Mouse (Mus musculus): ENCODE measurements around the gene Lrrn2. TPM values are rescaled to one million over a fixed set of nuclear protein-coding genes. Genes with fewer than 3 reads are reported as not detected.
A peak's percentile ranks its signal among the peaks of the same experiment; 100 is the strongest.

The Lrrn2 gene
- 7.6 and 10.2 TPM in 2 replicates for polyA plus RNA-seq (2016; fragmentation: Nextera tagmentation; extraction: Ambion mirVana)

GRCm38 (mm10) chr1:132880161-132881005 is at the start of gene Lrrn2:
Gene Lrrn2, plus strand, starts transcription at chr1:132880273.
- Histone ChIP-seq H3K9me3 (replicated peaks) (no peaks in the 10 kb centered on the region), H3K27ac (replicated peaks) (peak within 1 kb of the TSS; percentile 90), H3K36me3 (no peaks in the 10 kb centered on the region), H3K4me3 (peak within 1 kb of the TSS; percentile 83), H3K27me3 (ENCODE audit: low read depth, poor library complexity, severe bottlenecking) (peaks cover 82% of the 10 kb centered on the region), H3K4me1 (peaks cover 47% of the 10 kb centered on the region)
- DNase-seq (ENCODE audit: low spot score) = peak; percentile 80
- WGBS = 0% methylated on average over 80 of the region's 80 CpGs

- H3K4me1 ChIP-seq = 0 out of 2 replicates have a peak, but pooled peaks cover 6% of the 10 kb centered on the region
- H3K27ac ChIP-seq (replicated peaks) = no peak overlapping the region
- WGBS = 89% methylated on average over 4 of the region's 4 CpGs
- no peaks in the 10 kb centered on the region for H3K9me3 ChIP-seq (replicated peaks)
- no peak overlapping the region for H3K4me3 ChIP-seq
- no peaks in the 10 kb centered on the region for H3K27me3 ChIP-seq (ENCODE audit: low read depth, poor library complexity, severe bottlenecking)
- no peak for DNase-seq (ENCODE audit: low spot score)
- no peaks in the 10 kb centered on the region for H3K36me3 ChIP-seq
Observed at GRCm38 (mm10) chr1:132831963-132832362, 48.1 kb upstream of the Lrrn2 start.

- Histone ChIP-seq H3K4me3 (no peak overlapping the region), H3K27ac (replicated peaks) (no peak overlapping the region), H3K4me1 (0 out of 2 replicates have a peak, but pooled peaks cover 6% of the 10 kb centered on the region), H3K36me3 (no peaks in the 10 kb centered on the region), H3K27me3 (ENCODE audit: low read depth, poor library complexity, severe bottlenecking) (no peaks in the 10 kb centered on the region), H3K9me3 (replicated peaks) (no peaks in the 10 kb centered on the region)
- WGBS = 57% methylated on average over 8 of the region's 8 CpGs
- DNase-seq (ENCODE audit: low spot score) = no peak
Observed at GRCm38 (mm10) chr1:132834037-132834436, 46.0 kb upstream of the Lrrn2 start.

GRCm38 (mm10) chr1:132836895-132837294 is 43.2 kb upstream of the Lrrn2 start:
- H3K4me1 ChIP-seq = no peaks in the 10 kb centered on the region
- no peak overlapping the region for H3K4me3 ChIP-seq
- 85% methylated on average over 8 of the region's 8 CpGs for WGBS
- no peaks in the 10 kb centered on the region for H3K9me3 ChIP-seq (replicated peaks)
- H3K36me3 ChIP-seq = no peaks in the 10 kb centered on the region
- H3K27ac ChIP-seq (replicated peaks) = no peak overlapping the region
- DNase-seq (ENCODE audit: low spot score) = no peak
- H3K27me3 ChIP-seq (ENCODE audit: low read depth, poor library complexity, severe bottlenecking) = no peaks in the 10 kb centered on the region

- Histone ChIP-seq H3K4me1 (no peaks in the 10 kb centered on the region), H3K27ac (replicated peaks) (no peak overlapping the region), H3K27me3 (ENCODE audit: low read depth, poor library complexity, severe bottlenecking) (no peaks in the 10 kb centered on the region), H3K4me3 (no peak overlapping the region), H3K36me3 (no peaks in the 10 kb centered on the region), H3K9me3 (replicated peaks) (no peaks in the 10 kb centered on the region)
- WGBS = 83% methylated on average over 5 of the region's 5 CpGs
- DNase-seq (ENCODE audit: low spot score) = no peak
Observed at GRCm38 (mm10) chr1:132837691-132838090, 42.4 kb upstream of the Lrrn2 start.

- Histone ChIP-seq H3K4me1 (no peaks in the 10 kb centered on the region), H3K9me3 (replicated peaks) (no peaks in the 10 kb centered on the region), H3K36me3 (no peaks in the 10 kb centered on the region), H3K4me3 (no peak overlapping the region), H3K27me3 (ENCODE audit: low read depth, poor library complexity, severe bottlenecking) (no peaks in the 10 kb centered on the region), H3K27ac (replicated peaks) (no peak overlapping the region)
- WGBS = 93% methylated on average over 1 of the region's 1 CpGs
- DNase-seq (ENCODE audit: low spot score) = no peak
Observed at GRCm38 (mm10) chr1:132838371-132838770, 41.7 kb upstream of the Lrrn2 start.

- Histone ChIP-seq H3K36me3 (no peaks in the 10 kb centered on the region), H3K4me1 (no peaks in the 10 kb centered on the region), H3K9me3 (replicated peaks) (no peaks in the 10 kb centered on the region; the same call in 1 of the 2 replicates), H3K27ac (replicated peaks) (no peak overlapping the region), H3K4me3 (no peak overlapping the region), H3K27me3 (ENCODE audit: low read depth, poor library complexity, severe bottlenecking) (no peaks in the 10 kb centered on the region)
- no peak for DNase-seq (ENCODE audit: low spot score)
- WGBS = 83% methylated on average over 10 of the region's 10 CpGs
Observed at GRCm38 (mm10) chr1:132843612-132844011, 36.5 kb upstream of the Lrrn2 start.

- DNase-seq (ENCODE audit: low spot score) = no peak
- 96% methylated on average over 20 of the region's 20 CpGs for WGBS
Observed at GRCm38 (mm10) chr1:132844088-132844804, 35.8 kb upstream of the Lrrn2 start.

GRCm38 (mm10) chr1:132845766-132846165 is 34.3 kb upstream of the Lrrn2 start:
- peaks cover 9% of the 10 kb centered on the region; the same call in 1 of the 2 replicates for H3K9me3 ChIP-seq (replicated peaks)
- H3K27ac ChIP-seq (replicated peaks) = no peak overlapping the region
- no peaks in the 10 kb centered on the region for H3K36me3 ChIP-seq
- no peak for DNase-seq (ENCODE audit: low spot score)
- no peaks in the 10 kb centered on the region for H3K27me3 ChIP-seq (ENCODE audit: low read depth, poor library complexity, severe bottlenecking)
- peaks cover under 1% of the 10 kb centered on the region; the same call in 1 of the 2 replicates for H3K4me1 ChIP-seq
- WGBS = 92% methylated on average over 8 of the region's 8 CpGs
- H3K4me3 ChIP-seq = no peak overlapping the region

More at GRCm38 (mm10) chr1:132844088-132844804, 35.8 kb upstream of the Lrrn2 start:
- Histone ChIP-seq H3K27me3 (ENCODE audit: low read depth, poor library complexity, severe bottlenecking) (no peaks in the 10 kb centered on the region), H3K36me3 (no peaks in the 10 kb centered on the region), H3K27ac (replicated peaks) (no peak overlapping the region), H3K4me1 (no peaks in the 10 kb centered on the region), H3K4me3 (no peak overlapping the region), H3K9me3 (replicated peaks) (peaks cover 6% of the 10 kb centered on the region; the same call in 1 of the 2 replicates)

GRCm38 (mm10) chr1:132850809-132851208 is 29.3 kb upstream of the Lrrn2 start:
- no peak overlapping the region for H3K27ac ChIP-seq (replicated peaks)
- no peaks in the 10 kb centered on the region for H3K36me3 ChIP-seq
- DNase-seq (ENCODE audit: low spot score) = no peak
- no peaks in the 10 kb centered on the region for H3K27me3 ChIP-seq (ENCODE audit: low read depth, poor library complexity, severe bottlenecking)
- peaks cover 7% of the 10 kb centered on the region; the same call in 1 of the 2 replicates for H3K4me1 ChIP-seq
- no peak overlapping the region for H3K4me3 ChIP-seq
- peaks cover 9% of the 10 kb centered on the region; the same call in 1 of the 2 replicates for H3K9me3 ChIP-seq (replicated peaks)
- WGBS = 43% methylated on average over 5 of the region's 5 CpGs

GRCm38 (mm10) chr1:132851296-132851695 is 28.8 kb upstream of the Lrrn2 start:
- no peak overlapping the region for H3K4me3 ChIP-seq
- no peak for DNase-seq (ENCODE audit: low spot score)
- peaks cover 7% of the 10 kb centered on the region; the same call in 1 of the 2 replicates for H3K4me1 ChIP-seq
- WGBS = 80% methylated on average over 2 of the region's 2 CpGs
- H3K9me3 ChIP-seq (replicated peaks) = peaks cover 9% of the 10 kb centered on the region; the same call in 1 of the 2 replicates
- no peaks in the 10 kb centered on the region for H3K36me3 ChIP-seq
- H3K27ac ChIP-seq (replicated peaks) = no peak overlapping the region
- no peaks in the 10 kb centered on the region for H3K27me3 ChIP-seq (ENCODE audit: low read depth, poor library complexity, severe bottlenecking)

GRCm38 (mm10) chr1:132851771-132852170 is 28.3 kb upstream of the Lrrn2 start:
- Histone ChIP-seq H3K36me3 (no peaks in the 10 kb centered on the region), H3K4me3 (no peak overlapping the region), H3K9me3 (replicated peaks) (peaks cover 9% of the 10 kb centered on the region; the same call in 1 of the 2 replicates), H3K4me1 (peaks cover 7% of the 10 kb centered on the region; the same call in 1 of the 2 replicates), H3K27me3 (ENCODE audit: low read depth, poor library complexity, severe bottlenecking) (no peaks in the 10 kb centered on the region), H3K27ac (replicated peaks) (no peak overlapping the region)
- WGBS = 68% methylated on average over 4 of the region's 4 CpGs
- DNase-seq (ENCODE audit: low spot score) = no peak

Measured in midbrain, embryonic 10.5 days (tissue).